Mouse (Mus musculus) kidney, adult 9 months (tissue): Measurements from ENCODE around the gene Map2.

Experiments
- DNase-seq: peaks from one replicate; pipeline ENCODE4 v3.0.0; 2022

The Map2 gene

GRCm38 (mm10) chr1:66407270-66407967 is 232.3 kb downstream of the Map2 start:
- no peak for DNase-seq

DNA sequence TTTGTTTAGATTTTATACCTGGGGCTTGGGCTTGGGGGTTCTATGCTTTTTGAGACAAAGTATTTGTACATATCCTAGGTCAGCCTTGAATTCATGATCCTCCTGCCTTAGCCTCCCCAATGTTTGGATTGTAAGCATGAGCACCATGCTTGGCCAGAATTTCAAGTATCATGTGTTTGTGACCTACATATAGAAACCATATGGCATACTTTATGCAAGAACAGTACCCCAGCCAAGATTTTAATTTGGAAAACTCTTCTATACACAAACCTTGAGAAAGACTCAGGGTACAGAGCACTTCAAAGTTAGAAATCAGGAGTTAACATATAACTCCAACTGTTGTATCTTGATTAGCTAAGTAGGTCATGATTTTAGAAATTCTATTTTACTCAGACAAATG is 243.3 kb downstream of the Map2 start:
- DNase-seq = no peak

DNA sequence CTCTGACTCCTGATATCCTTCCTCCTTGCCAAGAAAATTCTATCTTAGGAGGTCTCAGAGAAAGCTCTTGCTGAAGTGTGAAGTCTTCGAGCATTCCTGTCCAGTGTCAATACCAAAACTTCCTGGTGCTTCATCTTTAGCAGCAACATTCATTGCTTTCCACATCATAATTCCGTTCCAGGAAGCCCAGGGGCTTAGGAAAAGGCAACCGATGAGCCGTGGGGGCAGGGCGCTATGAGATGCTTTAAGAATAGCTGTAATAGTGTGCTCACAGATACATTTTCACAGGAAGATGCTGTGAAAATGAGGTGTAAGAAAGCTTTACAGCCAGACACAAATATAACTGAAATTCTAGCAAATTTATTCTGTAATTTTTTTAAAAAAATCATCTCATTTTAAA is 251.0 kb downstream of the Map2 start:
- no peak for DNase-seq

DNA sequence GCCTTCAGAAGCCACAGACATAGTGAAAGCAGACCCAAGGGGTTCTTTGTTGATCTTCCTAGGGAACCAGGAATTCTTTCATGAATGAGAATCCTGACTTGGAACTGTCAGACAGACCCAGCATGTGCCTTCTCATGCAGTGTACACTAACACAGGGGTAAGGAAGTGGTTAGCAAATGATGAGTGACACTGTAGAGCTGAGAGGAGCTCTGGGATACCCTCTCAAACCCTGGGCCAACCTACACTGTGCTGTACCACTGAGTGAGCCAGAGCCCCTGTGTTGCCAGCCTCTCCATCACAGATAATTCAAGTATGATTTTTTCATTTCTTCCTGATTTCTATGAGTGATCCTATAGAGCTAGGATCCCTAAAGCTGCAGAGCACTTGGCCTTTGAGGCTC is 255.9 kb downstream of the Map2 start:
- DNase-seq = no peak

- DNase-seq = no peak
Observed at GRCm38 (mm10) chr1:66431472-66431871, 256.4 kb downstream of the Map2 start.

DNA sequence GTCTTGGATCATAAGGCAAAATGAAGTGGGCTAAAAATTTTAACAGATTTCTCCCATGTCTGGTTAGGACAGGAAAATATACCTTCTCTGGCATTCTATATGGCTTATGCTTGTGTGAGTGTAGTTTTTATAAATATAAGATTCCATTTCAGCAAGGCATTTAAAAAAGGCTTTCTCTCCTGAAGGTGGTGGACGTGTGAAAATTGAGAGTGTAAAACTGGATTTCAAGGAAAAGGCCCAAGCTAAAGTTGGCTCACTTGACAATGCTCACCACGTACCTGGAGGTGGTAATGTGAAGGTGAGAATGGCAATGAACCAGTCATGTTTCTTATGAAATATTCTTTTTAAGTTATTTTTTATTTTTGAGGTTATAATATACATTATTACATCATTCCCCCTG is 263.0 kb downstream of the Map2 start:
- no peak for DNase-seq

GRCm38 (mm10) chr1:66442922-66443321 is 267.8 kb downstream of the Map2 start:
- no peak for DNase-seq

- no peak for DNase-seq
Observed at GRCm38 (mm10) chr1:66449471-66449870, 274.4 kb downstream of the Map2 start.

DNA sequence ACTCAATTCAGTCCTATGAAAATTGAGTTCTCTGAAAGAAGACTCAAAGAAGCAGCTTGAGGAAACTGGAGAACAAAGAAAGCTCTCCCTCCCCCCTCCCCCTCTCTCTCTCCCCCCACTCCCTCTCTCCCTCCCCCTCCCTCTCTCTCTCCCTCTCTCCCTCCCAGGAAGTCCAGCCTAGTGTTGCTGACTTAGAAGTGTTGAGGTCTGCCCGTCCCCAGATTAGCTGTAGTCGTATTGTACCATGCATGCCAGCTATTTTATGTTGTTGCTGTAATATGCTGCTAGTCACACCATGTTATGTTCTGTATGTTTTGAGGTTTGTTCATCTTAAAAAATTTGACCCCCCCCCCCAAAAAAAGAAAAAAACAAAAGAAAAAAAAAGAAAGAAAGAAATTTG is 281.5 kb downstream of the Map2 start:
- DNase-seq = no peak

DNA sequence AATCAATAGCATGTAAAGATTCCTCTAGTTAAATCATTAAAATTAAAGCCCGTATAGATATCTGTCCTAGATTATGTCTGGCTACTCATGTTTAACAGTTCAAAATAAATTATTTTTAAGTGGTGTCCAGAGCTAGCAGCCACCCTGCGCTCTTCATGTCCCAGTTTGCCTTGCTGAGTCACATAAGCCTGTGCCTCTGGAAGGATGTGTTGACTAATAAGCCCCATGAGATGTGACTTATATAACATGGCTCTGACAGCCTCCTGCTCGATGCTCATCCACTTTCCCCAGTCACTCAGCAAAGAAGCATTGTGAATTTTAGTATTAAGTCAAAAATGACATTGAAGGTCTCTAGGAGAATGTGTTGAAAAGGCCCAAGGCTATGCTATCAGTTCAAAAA is 282.7 kb downstream of the Map2 start:
- DNase-seq = no peak

- no peak for DNase-seq
Observed at GRCm38 (mm10) chr1:66459394-66459793, 284.3 kb downstream of the Map2 start.

DNA sequence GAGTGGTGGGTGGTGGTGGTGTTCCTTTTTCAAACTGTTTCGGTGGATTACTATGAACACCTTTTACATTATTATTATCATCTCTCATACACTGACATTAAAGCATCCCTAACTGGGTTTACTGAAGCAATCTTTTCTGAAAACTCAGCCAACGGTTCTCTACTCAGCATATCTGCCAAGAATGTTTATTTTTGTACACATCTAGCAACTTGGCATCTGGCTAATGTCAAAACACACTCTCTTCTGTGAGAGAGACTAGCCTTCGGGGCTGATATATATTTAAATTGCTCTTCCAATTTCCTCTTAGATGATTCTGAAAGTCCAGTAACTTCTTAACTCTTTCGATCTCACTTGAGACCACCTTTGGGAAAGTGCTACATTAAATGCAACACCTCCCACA is 285.8 kb downstream of the Map2 start:
- no peak for DNase-seq

DNA sequence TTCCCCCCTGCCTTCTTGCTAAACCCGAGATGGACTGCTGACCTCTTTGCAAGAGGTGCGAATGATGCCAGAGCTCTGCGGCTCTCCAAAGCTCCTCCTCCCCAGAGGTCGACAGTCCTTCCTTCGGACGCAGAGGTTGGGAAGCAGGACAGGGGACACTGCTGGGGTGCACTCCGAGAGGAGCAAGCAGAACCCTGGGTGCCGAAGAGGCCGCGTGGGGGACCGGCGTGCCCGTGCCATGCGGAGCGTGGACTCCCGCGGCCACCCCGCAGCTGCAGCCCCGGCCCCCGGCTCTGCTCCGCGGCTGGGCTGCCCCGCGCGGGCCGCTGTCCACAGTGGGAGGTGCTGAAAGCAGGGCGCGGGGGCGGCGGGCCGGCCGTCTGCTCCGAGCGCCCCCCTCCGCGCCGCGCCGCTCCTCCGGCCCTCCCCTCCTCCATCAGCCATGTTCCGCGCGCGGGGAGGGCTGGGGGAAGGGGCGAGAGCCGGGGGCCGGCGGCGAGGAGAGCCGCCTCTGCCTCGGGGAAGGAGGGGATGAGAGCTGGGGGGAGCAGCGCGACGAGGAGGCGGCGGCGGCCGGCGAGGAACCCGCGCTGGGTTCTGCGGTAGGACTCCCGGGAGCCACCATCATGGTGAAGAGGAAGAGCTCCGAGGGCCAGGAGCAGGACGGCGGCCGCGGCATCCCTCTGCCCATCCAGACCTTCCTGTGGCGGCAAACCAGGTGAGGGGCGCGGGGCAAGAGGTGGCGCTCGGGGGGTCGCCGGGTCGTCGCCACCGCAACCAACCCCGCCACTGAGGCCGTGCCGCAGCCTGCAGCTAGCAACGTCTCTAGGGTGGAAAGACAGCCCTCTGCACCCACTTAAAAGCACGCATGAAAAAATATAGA is 293.0 kb downstream of the Map2 start, which contains the start of gene Unc80:
Gene Unc80 (plus strand): TSS at position 547 of the 883 bp plus-strand sequence.
- DNase-seq = peak; percentile 1

DNA sequence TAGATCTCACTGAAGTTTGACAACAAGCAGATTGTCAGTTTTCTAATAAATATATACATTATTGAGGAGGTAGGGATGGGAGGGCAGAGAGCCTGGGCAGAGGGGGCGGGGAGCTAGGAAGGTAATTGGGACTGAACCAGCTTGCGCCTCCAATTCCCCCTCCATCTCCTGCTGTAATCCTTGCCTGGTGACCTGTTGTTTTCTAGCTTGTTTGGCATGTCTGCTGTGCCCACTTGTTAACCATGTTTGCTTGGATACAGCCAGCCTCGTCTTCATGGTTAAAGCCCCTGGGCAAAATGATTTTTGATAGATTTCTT is 293.6 kb downstream of the Map2 start:
- no peak for DNase-seq

- DNase-seq = no peak
Observed at GRCm38 (mm10) chr1:66482751-66483150, 307.7 kb downstream of the Map2 start.
